Mouse (Mus musculus) fibroblast of lung, adult 2 months (primary cell): ENCODE measurements around the gene Pigl.

Experiments
- DNase-seq: peaks from one replicate; pipeline ENCODE4 v3.0.0-alpha.2; 2011; ENCODE audit warnings: low read depth

Gene Pigl

GRCm38 (mm10) chr11:62558152-62558551 lies 99.9 kb downstream of the Pigl start:
- no peak for DNase-seq

GRCm38 (mm10) chr11:62558961-62559646 lies 100.8 kb downstream of the Pigl start:
- DNase-seq = peak; percentile 70

GRCm38 (mm10) chr11:62560463-62561016 lies 102.3 kb downstream of the Pigl start:
- DNase-seq = no peak

GRCm38 (mm10) chr11:62563590-62563989 lies 105.3 kb downstream of the Pigl start:
- DNase-seq = no peak
